Mouse (Mus musculus) CH12.LX (cell line): ENCODE measurements around the gene 4930524B15Rik.

Source experiments
- BHLHE40 ChIP-seq: IDR thresholded peaks from 2 replicates; pipeline ENCODE4 v1.6.1; 2011; ENCODE audit warnings: mild to moderate bottlenecking, low read depth, low read length, improper control_type of control experiment
- CTCF ChIP-seq, 2 experiments: IDR thresholded peaks in 1 of 2; conservative IDR thresholded peaks in 1 of 2; 2 replicates each; pipeline ENCODE4 v1.5.1; 2011 to 2012; ENCODE audit warnings: low read depth in 2 of 2, low read length in 2 of 2, improper control_type of control experiment in 1 of 2, inconsistent platforms in 1 of 2, mild to moderate bottlenecking in 1 of 2, moderate library complexity in 1 of 2
- IRF4 ChIP-seq: IDR thresholded peaks from 2 replicates; pipeline ENCODE4 v1.6.1; 2014; ENCODE audit warnings: low read depth, mild to moderate bottlenecking, inconsistent platforms, low read length, improper control_type of control experiment
- TCF12 ChIP-seq: IDR thresholded peaks from 2 replicates; pipeline ENCODE4 v1.6.1; 2014; ENCODE audit warnings: low read depth, mild to moderate bottlenecking, inconsistent platforms, low read length, improper control_type of control experiment

- no peak for TF ChIP-seq TCF12
- no peak for TF ChIP-seq BHLHE40
- TF ChIP-seq CTCF (conservative IDR thresholded peaks at IDR 0.05 in 1 of 2, IDR thresholded peaks at IDR 0.05 in 1 of 2; ENCODE audit: low read depth in 2 of 2, low read length in 2 of 2), result no peak
- TF ChIP-seq IRF4, result no peak
Observed at GRCm38 (mm10) chr11:31948462-31949330, 16.7 kb upstream of the 4930524B15Rik start.
